Mouse (Mus musculus): ENCODE results near the gene Rhov. TPM values are rescaled to one million over a fixed set of nuclear protein-coding genes. Genes with fewer than 3 reads are reported as not detected.

Rhov gene
- polyA plus RNA-seq, 1 experiment, result 1.9 TPM

GRCm38 (mm10) chr2:119293311-119293710 lies 22.2 kb upstream of the Rhov start:
- peaks cover 81% of the 10 kb centered on the region for H3K36me3 ChIP-seq (replicated peaks; ENCODE audit: low read length)
- peak overlapping the region; percentile 42 for H3K4me3 ChIP-seq (replicated peaks)
- H3K9me3 ChIP-seq, result no peaks in the 10 kb centered on the region
- peaks cover 48% of the 10 kb centered on the region for H3K4me1 ChIP-seq
- no peaks in the 10 kb centered on the region for H3K27me3 ChIP-seq (replicated peaks)
- TF ChIP-seq GATA1 (IDR thresholded peaks at IDR 0.05; ENCODE audit: borderline replicate concordance, low read length) (no peak), FLI1 (IDR thresholded peaks at IDR 0.05; ENCODE audit: low read length) (no peak)

DNA sequence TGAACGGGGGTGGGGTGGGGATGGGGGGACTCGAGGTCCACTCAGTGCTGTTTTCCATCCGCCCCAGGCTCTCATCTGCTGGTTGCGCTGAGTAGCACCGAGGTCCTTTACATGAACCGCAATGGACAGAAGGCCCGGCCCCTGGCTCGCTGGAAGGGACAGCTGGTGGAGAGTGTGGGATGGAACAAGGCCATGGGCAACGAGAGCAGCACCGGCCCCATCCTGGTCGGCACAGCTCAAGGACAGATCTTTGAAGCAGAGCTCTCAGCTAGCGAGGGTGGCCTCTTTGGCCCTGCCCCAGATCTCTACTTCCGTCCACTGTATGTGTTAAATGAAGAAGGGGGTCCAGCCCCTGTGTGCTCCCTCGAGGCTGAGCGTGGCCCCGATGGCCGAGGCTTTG lies 21.8 kb upstream of the Rhov start:
- H3K4me1 ChIP-seq, result peaks cover 51% of the 10 kb centered on the region
- H3K27me3 ChIP-seq (replicated peaks), result no peaks in the 10 kb centered on the region
- H3K36me3 ChIP-seq (replicated peaks; ENCODE audit: low read length), result peaks cover 76% of the 10 kb centered on the region
- TF ChIP-seq GATA1 (IDR thresholded peaks at IDR 0.05; ENCODE audit: borderline replicate concordance, low read length) (no peak), FLI1 (IDR thresholded peaks at IDR 0.05; ENCODE audit: low read length) (no peak)
- H3K9me3 ChIP-seq, result no peaks in the 10 kb centered on the region
- H3K4me3 ChIP-seq (replicated peaks), result no peak overlapping the region

GRCm38 (mm10) chr2:119292281-119292680 lies 21.2 kb upstream of the Rhov start:
- no peaks in the 10 kb centered on the region for H3K9me3 ChIP-seq
- TF ChIP-seq FLI1 (IDR thresholded peaks at IDR 0.05; ENCODE audit: low read length), result no peak
- no peak for TF ChIP-seq GATA1 (IDR thresholded peaks at IDR 0.05; ENCODE audit: borderline replicate concordance, low read length)
- no peaks in the 10 kb centered on the region for H3K27me3 ChIP-seq (replicated peaks)
- no peak overlapping the region for H3K4me3 ChIP-seq (replicated peaks)
- peaks cover 70% of the 10 kb centered on the region for H3K36me3 ChIP-seq (replicated peaks; ENCODE audit: low read length)
- H3K4me1 ChIP-seq, result peaks cover 51% of the 10 kb centered on the region

DNA sequence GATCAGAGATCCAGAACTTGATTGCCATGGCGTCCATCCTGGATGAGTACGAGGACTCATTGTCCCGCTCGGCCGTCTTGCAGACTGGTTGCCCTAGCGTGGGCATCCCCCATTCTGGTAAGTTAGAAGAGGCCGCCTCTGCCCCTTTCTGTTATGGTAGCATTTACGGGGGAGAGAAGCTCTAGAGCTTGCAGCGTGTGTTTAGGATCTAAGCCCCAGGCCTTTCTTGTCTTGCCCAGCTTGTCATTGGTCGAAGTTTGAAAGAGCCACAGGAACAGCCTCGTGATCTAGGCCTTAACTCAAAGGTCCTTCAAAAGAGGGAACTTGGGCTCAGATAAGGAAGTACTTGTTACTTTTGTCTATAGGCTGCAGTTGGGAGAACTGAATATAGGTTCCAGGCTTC lies 17.9 kb upstream of the Rhov start:
- Histone ChIP-seq H3K9me3 (no peaks in the 10 kb centered on the region), H3K36me3 (replicated peaks; ENCODE audit: low read length) (peaks cover 42% of the 10 kb centered on the region), H3K4me3 (replicated peaks) (peak overlapping the region; percentile 97), H3K4me1 (peaks cover 29% of the 10 kb centered on the region), H3K27me3 (replicated peaks) (no peaks in the 10 kb centered on the region)
- TF ChIP-seq FLI1 (IDR thresholded peaks at IDR 0.05; ENCODE audit: low read length) (no peak), GATA1 (IDR thresholded peaks at IDR 0.05; ENCODE audit: borderline replicate concordance, low read length) (no peak)

DNA sequence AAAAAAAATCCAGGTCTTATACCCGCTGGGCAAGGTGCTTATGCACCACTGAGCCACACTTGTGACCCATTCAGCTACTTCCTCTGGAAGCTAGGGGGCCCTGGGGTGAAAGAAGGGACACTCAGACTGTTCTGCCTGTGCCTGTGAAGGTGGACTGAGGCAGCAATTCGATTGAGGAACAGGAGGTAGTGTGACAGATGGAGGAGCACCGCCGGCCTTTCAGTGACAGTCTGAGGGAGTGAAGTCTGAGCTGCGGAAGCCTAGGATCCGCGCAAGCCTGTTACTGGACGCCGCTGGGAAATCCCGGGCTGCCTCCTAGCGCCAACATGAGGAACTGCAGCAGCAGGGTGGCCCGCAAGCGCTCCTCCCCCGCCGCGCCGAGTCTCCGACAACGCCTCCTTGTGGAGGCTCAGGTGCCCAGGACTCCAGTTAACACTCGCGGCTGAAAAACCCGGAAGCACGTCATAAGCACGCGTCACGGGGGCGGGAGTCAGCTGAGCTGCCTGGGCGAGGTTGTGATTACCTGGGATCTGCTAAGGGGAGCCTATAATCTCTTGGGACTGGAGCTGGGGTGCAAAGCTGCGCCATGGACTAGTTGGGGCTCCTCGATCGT lies 17.3 kb upstream of the Rhov start, which contains the start of gene Vps18:
Gene Vps18, plus strand, starts transcription at position 471 of the 613 bp plus-strand sequence.
- no peaks in the 10 kb centered on the region for H3K9me3 ChIP-seq
- peak within 1 kb of the TSS; percentile 97 for H3K4me3 ChIP-seq (replicated peaks)
- peaks cover 25% of the 10 kb centered on the region for H3K4me1 ChIP-seq
- peaks cover 35% of the 10 kb centered on the region for H3K36me3 ChIP-seq (replicated peaks; ENCODE audit: low read length)
- H3K27me3 ChIP-seq (replicated peaks), result no peaks in the 10 kb centered on the region
- TF ChIP-seq FLI1 (IDR thresholded peaks at IDR 0.05; ENCODE audit: low read length), result no peak
- no peak for TF ChIP-seq GATA1 (IDR thresholded peaks at IDR 0.05; ENCODE audit: borderline replicate concordance, low read length)

- peak overlapping the region; percentile 97 for H3K4me3 ChIP-seq (replicated peaks)
- H3K27me3 ChIP-seq (replicated peaks), result no peaks in the 10 kb centered on the region
- TF ChIP-seq GATA1 (IDR thresholded peaks at IDR 0.05; ENCODE audit: borderline replicate concordance, low read length), result no peak
- TF ChIP-seq FLI1 (IDR thresholded peaks at IDR 0.05; ENCODE audit: low read length), result no peak
- no peaks in the 10 kb centered on the region for H3K9me3 ChIP-seq
- H3K36me3 ChIP-seq (replicated peaks; ENCODE audit: low read length), result peaks cover 25% of the 10 kb centered on the region
- peaks cover 24% of the 10 kb centered on the region for H3K4me1 ChIP-seq
Observed at GRCm38 (mm10) chr2:119287372-119287771, 16.3 kb upstream of the Rhov start.

GRCm38 (mm10) chr2:119281899-119282565 lies 11.0 kb upstream of the Rhov start:
- Histone ChIP-seq H3K36me3 (replicated peaks; ENCODE audit: low read length) (no peaks in the 10 kb centered on the region), H3K4me1 (peaks cover 2% of the 10 kb centered on the region; the same call in 1 of the 2 replicates), H3K9me3 (no peaks in the 10 kb centered on the region), H3K27me3 (replicated peaks) (no peaks in the 10 kb centered on the region), H3K4me3 (replicated peaks) (no peak overlapping the region)
- no peak for TF ChIP-seq FLI1 (IDR thresholded peaks at IDR 0.05; ENCODE audit: low read length)
- TF ChIP-seq GATA1 (IDR thresholded peaks at IDR 0.05; ENCODE audit: borderline replicate concordance, low read length), result no peak

DNA sequence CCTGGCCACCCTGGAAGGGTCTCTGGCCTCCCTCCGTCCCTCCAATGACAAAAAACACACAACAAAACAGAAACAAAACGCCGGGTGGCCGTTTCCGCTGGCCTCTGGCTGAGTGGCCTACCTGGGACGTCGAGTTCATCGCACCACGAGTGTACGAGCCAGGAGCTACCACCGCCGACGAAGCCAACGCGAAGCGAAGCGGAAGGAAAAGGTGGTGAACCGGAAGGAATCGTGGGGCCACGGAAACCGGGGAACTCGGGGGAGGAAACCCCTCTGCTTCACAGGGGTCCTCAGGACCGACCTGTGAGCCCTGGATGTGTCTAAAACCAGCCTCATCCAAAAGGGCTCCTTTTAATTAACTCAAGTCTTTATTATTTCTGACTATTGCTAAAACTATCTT lies 6.7 kb upstream of the Rhov start:
- no peak for TF ChIP-seq GATA1 (IDR thresholded peaks at IDR 0.05; ENCODE audit: borderline replicate concordance, low read length)
- TF ChIP-seq FLI1 (IDR thresholded peaks at IDR 0.05; ENCODE audit: low read length), result no peak
- no peak overlapping the region for H3K4me3 ChIP-seq (replicated peaks)
- no peaks in the 10 kb centered on the region for H3K36me3 ChIP-seq (replicated peaks; ENCODE audit: low read length)
- H3K27me3 ChIP-seq (replicated peaks), result peaks cover 4% of the 10 kb centered on the region
- peaks cover 16% of the 10 kb centered on the region; the same call in 1 of the 2 replicates for H3K4me1 ChIP-seq
- no peaks in the 10 kb centered on the region for H3K9me3 ChIP-seq

DNA sequence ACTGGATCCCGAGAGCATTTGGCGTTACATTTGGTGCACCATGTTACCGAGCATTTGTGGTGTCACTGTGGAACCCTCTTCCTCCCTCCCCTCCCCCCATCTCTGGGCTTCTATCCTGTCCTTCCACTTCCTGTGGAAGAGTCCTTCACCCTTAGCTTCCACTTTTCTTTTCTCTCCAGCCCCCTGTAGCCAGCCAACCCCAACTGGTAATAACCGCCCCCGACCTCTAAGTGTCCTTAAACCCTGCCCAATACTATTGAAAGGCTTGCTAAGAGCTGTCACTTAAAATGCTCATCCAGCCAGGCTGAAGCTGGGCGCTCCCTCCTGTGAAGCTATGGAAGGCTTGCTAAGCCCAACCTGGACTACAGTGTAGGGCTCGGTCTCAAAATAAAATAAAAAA lies 5.9 kb upstream of the Rhov start:
- H3K4me1 ChIP-seq, result peaks cover 16% of the 10 kb centered on the region; the same call in 1 of the 2 replicates
- no peaks in the 10 kb centered on the region for H3K36me3 ChIP-seq (replicated peaks; ENCODE audit: low read length)
- H3K9me3 ChIP-seq, result no peaks in the 10 kb centered on the region
- peak overlapping the region; percentile 53 for H3K4me3 ChIP-seq (replicated peaks)
- TF ChIP-seq GATA1 (IDR thresholded peaks at IDR 0.05; ENCODE audit: borderline replicate concordance, low read length) (no peak), FLI1 (IDR thresholded peaks at IDR 0.05; ENCODE audit: low read length) (no peak)
- H3K27me3 ChIP-seq (replicated peaks), result peaks cover 4% of the 10 kb centered on the region

DNA sequence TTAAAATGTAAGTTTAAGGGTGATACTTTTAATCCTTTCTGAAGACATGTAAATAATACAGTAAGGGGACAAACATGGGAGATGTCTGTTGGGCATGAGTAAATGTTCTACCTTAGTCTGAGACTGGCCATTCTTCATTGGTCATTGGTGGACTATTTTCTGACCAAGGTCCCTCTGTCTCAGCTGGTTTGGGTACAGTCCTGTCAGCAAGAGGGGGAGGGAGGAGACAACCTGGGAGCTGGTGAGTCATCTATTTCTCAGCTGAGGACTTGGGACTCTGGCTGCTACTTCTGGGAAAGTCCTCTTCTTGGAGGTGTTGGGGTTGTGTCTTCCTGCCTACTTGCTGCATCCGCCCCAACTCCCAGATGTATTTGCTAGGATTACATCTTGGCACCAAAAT lies 3.1 kb upstream of the Rhov start:
- no peaks in the 10 kb centered on the region for H3K9me3 ChIP-seq
- peaks cover 27% of the 10 kb centered on the region for H3K27me3 ChIP-seq (replicated peaks)
- peaks cover 31% of the 10 kb centered on the region for H3K4me1 ChIP-seq
- no peak overlapping the region for H3K4me3 ChIP-seq (replicated peaks)
- no peaks in the 10 kb centered on the region for H3K36me3 ChIP-seq (replicated peaks; ENCODE audit: low read length)
- TF ChIP-seq GATA1 (IDR thresholded peaks at IDR 0.05; ENCODE audit: borderline replicate concordance, low read length) (no peak), FLI1 (IDR thresholded peaks at IDR 0.05; ENCODE audit: low read length) (no peak)

All from megakaryocyte, embryonic 14.5 days (primary cell).